Mouse (Mus musculus) cerebellum, postnatal 10 days (tissue): ENCODE data around the gene Cyba.

Experiments used
- DNase-seq, 2 experiments: peaks; one replicate each; pipeline ENCODE4 v3.0.0; 2021; ENCODE audit warnings: mixed read lengths in 2 of 2

Gene Cyba

DNA sequence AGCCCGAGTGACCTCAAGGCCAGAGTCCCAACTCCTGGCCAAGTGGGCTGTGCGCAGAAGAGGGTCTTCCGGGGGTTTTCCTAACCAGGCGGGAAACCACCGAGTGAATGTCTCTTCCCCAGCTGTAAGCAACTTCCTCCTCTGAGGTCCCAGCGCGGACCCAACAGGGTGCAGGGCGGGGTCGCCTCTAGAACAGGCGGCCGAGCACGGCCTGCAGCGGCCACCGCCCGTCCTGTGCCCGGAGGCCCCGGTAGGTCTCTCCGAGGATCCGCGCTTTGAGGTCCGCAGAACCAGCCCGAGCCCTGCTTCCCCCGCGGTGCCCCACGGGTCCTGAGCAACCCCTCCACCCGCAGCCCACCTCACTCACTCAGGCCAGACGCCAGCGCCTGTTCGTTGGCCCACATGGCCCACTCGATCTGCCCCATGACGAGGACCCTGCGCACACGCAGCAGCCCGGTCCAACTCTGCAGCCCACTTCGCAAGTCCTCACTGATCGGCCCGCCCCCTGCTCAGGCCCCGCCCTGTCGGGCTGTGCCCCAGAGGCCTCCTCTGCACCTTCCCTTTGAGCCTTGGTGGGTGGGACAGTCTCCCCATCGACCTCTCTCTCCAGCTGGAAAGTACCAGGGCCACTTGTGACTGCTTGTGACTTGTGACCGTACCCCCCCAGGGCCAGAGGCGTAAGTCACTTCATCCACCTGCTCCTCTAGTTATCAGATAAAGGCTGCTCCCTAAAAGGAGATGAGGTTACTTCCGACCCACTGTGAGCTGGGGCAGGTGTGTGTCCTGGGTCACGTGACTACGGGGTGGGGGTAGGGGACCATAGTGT is at the start of gene Cyba:
Gene Cyba, minus strand, starts transcription at position 488 of the 826 bp plus-strand sequence.
- DNase-seq, result peak; percentile 50 to 57

DNA sequence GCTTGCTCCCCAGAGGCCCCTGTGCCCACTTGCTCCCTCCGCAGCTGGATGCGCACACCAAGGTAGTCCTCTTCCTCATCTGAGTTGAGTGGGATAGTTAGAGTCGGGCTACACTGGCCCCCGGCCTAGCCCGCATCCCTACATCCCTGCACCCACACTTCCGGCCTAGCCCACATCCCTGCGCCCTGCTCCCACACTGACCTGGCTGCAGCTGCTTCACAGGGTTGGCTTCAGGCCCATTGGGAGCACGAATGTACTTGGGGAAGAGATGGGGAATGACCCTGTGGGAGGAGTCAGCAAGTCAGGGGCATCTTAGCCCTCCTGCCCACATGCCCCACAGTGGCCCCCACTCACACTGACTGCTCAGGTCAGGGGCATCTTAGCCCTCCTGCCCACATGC is 49.7 kb upstream of the Cyba start:
- DNase-seq, result no peak

DNA sequence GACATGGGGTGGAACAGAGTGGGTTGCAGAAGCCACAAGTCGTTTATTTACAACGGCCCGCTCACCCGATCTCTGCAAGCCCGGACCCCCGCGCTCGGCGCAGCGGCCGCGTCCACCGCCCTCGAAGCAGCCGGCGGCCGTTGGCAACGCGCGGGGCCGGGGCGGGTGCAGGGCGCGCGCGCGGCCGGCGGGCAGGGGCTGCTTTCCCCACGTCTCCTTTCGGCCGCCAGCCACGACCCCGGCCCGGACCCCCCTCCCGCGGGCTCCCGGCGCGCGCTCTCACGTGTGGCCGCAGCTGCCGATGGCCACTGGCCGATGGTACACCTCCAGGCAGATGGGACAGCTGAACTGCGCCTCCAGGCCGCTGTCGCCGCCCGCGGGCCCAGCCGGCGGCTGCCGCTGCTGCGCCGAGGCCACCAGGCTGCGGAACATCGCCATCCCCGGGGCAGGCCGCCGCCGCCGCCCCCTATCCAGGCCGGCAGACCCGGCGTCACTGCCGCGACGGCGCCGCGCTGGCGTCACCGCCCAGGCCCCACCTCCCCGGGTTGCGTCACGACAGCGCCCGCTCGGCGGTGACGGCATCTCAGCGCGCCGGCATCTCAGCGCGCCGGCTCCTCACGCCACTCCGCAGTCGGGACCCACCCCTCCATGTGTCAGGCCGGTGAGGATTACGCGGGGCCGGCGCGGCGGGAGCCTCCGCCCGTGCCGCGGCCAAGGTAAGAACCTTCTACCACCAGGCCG is 43.0 kb upstream of the Cyba start, which contains the start of the genes Rnf166 and Ctu2:
Gene Rnf166, minus strand, starts transcription at position 485 of the 741 bp plus-strand sequence.
Gene Ctu2, plus strand, starts transcription at position 564 of the 741 bp plus-strand sequence.
- peak; percentile 98 for DNase-seq

DNA sequence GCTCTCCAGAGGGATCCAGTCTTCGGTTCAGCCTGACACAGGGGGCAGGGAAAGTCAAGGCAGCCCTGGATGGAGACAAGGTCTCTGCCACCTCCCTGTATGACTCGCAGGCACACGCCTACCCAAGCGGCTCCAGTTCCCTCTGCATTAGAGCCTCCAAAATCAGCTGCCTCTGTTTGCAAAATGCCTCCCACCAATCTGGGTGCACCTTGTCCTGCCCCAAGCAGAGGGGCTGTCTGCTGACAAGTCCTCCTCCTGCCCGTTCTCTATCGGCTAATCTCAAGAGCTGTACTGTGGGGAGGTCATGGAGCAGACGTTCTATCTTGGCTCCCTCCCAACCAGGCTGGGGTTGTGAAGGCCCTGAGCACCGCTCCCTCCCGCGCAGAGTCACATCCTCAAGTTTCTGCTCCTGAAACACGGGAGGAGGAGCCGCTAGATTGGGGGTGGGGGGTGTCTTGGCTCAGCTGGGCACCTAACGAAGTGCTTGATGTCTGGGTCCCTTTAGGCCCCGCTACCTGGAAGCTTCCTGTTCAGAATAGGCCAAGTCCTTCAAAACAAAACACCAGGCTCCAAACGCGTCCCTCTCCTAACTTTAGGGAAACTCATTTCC is 42.3 kb upstream of the Cyba start:
- DNase-seq, result peak; percentile 74 to 77

DNA sequence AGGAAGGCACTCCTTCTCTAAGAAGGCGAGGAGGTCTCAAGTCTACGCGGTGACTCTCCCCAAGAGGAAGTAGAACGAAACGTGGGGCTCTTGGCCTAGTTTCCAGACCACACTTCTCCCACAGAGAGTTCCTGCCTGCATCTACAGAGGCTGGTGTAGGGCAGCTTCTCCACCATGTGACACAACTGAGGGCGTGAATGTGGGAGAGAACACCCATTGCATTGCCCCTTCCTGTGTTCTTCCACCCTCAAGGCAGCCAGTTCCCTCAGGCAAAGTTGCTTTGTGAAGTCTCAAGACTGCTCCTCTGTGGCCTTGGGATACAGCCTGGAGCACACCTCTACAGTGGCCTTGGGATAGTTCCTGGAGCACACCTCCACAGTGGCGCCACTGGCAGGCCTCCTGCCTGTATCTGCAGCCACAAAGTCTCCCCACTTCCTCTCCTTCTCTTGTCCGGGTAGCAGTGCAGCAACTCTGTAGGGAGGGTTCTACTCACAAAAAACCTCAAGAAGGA is 41.2 kb upstream of the Cyba start:
- DNase-seq, result no peak

DNA sequence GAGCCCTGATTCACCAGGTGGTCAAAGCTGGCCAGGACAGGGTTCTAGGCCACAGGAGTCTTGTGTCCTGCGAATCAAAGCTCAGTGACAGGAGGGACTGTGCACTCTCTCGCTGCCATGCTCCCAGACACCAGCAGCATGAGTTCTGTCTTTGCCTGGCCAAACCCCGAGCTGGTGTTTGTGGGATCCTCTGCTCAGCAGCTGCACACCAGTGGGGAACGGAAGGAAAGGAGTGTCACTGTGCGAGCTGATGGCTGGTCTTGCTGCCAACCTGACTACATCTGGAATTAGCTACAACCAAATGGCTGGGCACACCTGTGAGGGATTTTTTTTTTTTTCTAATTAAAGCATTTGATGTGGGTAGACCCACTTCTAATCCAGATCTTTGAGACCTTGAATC is 38.0 kb upstream of the Cyba start:
- no peak for DNase-seq

DNA sequence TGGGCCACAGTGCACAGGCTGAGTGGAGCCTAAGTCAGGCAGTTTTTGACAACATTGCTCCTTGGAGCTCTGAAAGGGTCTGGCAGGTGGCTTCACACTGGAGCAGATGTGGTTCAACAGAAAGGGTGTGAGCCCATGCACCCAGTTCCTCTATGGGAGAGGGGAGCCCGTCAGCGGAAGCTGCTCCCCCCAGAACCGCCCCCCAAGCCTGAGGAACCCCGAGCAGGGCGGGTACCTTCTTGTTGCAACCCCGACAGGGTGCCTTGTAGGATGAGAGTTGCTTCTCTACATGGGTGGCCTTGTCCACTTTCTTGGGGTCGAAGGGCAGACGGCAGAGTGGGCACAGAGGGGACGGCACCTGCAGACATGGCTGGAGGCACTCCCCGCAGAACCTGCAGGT is 37.2 kb upstream of the Cyba start:
- DNase-seq, result no peak

DNA sequence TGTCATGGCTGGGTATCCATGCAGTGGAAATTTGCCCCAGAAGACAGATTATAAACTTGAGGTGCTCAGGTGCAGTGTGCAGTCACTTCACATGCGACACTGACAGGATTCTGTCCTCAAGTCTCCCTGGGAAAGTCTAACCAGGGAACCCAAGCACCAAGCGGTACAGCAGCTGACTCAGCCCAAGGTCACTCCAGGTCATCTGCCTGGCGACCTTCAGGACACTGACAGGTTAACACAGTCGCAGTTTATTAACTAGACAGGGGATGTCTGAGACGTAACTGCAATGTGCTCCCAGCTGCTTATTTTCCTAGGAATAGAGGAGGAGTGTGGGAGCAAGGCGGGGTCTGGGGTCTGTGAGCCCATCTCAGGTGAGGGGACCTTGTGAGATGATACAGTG is 36.7 kb upstream of the Cyba start:
- no peak for DNase-seq

DNA sequence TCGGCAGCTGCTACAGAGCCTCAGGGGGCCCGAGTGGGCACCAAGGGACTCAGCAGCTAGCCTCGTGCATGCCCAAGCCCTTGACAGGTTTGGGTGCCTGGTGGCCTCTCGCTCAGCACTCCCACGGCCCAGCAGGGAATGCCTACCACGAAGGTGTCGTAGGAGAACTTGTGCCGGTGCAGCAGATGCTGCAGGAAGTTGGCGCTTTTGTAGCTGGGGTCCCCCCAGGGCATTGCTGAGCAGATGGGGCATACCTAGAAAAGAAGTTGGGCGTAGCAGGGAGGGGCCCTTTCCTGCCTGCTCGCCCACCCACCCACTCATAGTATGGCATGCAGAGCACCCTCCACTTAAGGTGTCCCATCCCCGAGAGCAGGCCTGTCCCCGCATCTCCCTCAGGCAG is 35.1 kb upstream of the Cyba start:
- DNase-seq, result no peak

DNA sequence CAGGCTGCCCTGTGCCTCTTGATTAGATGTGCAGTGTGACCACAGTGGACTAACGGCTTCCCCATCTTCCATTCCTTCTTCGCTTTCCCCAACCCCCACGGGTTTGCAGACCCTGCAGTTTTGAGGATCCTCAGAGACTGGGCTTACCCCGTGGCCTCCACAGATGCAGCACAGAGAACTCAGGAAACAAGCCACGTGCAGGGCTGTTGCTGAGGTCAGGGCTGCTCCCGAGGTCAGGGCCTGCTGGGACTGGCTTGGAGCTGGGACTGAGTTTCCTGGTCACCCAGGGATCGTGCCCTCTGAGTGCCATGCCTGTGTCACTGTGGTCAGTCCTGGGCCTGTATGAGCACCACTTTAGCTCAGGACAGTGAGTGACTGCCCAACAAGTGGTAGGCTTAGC is 32.3 kb upstream of the Cyba start:
- no peak for DNase-seq

DNA sequence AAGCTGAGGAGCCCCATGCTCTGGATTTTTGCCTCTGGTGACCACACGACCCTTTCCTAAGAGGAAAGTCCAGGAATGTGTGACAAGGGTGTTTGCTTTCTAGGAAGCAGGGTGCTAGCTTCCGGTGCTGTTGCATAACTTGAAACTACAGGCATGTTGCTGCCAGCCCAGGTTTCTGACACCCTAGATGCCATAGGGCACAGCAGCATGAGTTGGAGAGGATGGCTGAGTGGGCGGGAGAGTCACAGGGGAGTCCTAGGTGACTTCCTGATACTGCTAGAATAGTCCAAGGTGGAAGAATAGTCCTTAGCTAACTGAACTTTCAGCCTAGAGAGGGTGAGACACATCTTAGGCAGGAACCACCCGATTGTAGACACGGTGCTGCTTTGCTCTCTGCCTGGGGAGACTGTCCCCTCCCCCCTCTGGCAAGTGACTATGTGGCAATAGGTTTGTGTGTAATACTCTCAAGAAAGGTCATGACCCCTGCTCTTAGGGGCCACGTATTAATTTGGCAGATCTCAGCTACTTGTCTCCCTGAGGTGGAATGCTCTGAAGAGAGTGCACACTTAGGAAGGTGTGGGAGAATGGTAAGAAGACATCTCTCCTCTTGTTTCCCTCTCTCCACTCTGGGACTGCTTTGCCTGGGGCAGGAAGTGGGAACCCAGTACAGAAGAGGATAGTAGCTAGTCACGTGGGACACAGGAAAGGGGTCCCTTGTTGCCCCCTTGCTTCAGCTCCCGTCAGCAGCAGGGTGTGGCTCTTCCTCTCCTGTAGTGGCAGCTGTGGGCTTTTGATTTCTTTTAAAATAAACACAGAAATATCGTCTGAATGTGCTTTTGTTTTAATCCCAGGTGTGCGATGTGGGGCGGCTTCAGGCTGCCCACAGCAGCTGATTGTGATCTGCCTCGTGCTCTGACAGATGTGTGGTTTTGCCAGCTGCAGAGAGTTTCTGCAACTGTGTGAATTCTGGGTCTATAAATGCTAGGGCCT is 31.2 kb upstream of the Cyba start:
- no peak for DNase-seq

DNA sequence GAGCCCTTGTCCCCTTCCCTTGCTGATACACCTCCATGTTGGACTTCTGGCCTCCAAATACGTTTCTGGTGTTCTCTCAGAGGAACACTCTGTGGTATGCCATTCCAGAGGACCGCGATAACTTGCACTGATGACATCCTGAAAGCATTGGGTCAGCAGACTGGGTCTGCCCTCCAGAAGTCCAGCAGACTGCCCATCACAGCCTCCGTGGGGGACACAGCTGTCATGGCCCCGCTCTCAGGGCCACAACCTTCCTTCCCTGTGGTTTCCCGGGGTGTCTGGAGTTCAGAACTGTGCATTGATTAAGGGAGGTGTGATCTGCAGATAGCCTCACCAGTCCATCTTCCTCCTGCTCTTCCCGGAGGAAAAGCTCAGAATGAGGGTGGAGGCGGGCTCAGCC is 29.8 kb upstream of the Cyba start:
- DNase-seq, result no peak

DNA sequence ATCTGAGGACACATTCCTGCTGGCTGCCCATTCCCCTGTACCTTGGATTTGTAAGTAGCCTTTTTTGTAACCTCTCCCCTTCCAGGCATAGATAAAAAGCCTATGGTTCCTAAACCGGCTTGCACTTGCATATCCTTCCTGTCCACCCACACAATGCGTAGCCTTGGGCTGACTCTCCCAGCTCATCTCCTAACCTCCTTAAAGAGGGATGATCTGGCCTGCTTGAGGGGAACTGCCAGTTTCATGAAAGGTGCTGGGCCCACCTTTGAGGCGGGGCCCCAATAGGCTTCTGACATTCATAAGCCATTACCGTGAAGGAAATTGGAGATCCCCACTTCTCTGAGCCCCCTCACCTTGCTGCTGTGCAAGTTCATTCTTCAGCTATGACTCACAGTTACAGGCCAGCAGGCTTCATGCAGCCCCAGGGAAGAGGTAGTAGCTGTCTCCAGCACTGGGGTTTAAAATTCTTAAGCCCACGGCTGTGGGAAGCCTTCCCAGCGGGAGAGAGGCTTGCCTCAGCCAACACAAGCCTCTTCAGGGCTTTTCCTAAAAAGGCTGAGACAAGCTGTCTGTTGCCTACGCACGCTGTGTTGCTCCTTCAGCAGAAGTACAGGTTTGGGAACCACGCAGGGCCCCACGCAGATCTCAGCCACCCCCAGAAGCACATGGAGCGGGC is 28.9 kb upstream of the Cyba start:
- no peak for DNase-seq

DNA sequence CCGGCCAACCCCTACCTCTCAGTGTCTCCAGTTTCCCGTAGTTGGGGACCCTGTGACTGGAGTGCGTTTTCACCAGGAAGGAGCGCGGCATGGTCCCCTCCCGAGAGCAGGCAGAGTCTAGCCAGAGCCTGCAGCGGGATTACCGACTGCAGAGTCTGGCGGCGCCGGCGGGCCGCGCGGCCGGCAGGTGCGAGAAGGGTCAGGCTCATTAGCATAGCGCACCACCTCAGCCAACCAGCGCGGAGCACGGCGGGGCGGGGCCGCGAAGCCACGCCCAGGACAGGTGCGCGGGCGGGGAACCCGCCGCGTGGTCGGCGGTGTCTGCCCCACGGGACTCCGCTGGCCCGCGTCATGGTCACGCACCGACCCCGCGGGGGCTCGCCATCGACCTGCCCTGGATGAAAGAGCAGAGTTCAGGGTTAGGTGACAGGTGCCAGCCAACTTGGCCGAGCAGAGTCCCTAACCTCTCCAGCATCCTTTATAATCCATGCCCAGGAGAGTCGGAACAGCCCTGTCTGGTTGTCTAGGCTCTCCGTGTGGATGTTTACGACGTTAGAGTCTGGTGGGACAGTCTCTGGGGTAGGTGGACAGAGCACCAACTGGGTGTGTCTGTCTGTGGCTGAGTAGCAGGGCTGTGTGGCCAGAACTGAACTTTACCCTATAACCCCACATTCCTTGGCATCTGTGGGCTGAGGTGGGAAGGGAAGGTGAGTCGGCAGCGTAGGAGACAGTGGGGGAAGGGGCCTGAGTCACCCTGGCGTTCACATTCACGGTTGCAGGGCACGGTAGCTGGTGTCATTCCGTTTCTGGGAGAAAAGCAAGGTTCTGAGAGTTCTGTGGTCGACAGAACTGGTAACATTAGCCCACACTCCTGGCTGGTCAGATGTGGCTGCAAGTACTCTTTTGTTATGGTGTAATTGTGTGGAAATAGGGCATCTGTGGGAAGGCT is 28.1 kb upstream of the Cyba start, which contains the start of gene Snai3:
Gene Snai3, minus strand, starts transcription at position 210 of the 949 bp plus-strand sequence.
- DNase-seq, result peak; percentile 69 to 71

DNA sequence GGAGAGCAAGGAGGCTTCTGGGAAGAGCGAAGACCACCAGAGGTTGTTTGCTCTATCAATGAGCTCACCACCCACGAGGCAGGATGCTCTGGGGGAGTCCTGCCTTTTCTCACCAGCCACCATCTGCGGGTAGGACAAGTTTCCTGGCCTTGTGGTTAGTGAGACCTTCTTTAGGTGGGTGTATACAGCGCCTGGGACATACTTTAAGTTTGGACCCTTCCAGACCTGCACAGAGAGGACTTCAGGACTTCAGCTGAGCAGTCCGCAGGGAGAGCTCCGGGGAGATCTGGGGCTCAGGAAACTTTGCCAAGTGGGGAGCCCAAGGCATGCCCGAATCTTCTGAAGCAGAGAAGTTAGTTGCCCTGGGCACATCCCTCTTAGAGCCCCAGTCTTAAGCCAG is 27.3 kb upstream of the Cyba start:
- DNase-seq, result no peak

DNA sequence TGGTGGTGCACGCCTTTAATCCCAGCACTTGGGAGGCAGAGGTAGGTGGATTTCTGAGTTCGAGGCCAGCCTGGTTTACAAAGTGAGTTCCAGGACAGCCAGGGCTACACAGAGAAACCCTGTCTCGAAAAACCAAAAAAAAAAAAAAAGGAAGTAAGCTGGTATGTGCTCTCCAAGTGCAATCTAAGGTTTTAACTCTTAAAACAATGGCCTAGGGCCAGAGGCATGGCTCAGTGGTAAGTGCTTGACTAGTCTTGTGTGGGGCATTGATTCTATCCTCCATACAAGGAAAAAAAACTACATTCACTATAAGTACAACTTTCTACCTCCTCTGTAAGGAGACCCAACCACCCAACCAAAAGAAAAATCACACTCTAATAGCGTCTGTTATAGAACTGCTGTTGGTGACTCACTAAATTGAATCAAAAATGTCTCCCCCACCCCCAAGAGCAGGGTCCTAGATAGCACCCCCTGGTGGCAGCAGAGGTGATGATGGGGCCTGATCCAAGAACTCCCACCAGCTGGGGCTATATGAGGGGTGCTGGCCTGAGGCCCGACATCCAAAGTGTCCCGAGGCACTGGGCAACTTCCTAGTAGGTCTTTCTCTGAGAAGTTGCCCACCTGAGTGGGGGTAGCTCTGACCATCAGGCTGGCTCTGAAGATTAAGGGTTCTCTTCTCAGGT is 26.6 kb upstream of the Cyba start:
- DNase-seq, result peak; percentile 59 to 70

DNA sequence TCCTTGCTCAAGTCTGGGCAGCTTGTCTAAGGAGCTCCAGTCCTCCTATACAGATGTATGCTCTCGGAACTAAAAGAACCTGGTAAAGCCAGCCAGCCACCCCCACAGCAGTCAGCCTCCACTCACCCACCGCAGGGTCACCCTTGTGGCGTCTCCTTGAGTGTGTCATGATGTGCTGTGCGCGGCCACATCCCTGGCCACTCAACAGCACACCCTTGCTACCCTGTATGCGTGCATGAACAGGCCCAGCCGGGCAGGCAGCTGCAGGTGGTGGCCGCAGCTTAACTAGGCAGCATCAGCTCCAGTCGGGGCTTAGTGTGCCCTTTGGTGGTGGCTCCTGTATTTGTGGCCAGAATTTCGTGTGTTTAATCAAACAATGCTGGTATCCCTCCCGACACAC is 24.4 kb upstream of the Cyba start:
- DNase-seq, result no peak

DNA sequence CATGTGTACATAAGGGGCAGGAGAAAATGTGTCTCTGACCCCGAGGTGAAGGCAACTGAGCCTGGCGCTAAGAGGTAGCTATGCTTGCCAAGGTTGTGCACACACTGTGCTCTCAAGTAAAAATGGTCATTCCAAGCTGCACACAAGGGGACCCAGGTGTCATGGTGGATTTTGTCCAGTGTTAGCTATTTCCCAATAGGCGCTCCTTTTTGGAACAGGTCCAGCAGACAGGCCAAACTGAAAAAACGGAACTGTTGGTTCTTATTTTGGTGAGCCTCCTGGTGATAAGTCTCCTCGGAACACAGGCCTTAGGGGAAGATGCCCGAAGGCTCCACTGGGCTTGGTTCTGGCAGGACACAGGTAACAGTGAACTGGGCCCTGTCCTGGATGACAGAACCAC is 21.7 kb upstream of the Cyba start:
- DNase-seq, result peak in 1 of 2 experiments; percentile 49

DNA sequence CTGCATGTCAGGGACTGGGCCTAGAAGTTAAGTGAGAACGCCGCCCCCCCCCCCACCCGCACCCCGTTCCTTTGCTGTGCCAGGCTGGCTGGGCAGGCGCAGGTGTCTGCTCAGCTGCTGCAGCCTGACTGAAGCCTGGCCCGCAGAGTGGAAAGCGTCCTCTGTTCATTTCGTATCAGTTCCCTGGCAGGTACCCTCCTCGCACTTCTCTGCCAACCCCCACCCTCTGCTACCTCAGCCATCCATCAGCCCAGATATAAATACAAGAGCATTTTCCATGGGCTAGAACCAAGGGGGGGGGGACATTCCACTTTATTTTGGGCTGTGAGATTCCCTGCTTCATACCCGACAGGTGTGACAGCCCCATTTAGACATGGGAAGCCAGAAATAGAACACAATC is 19.4 kb upstream of the Cyba start:
- DNase-seq, result no peak
